Mouse (Mus musculus) Muller cell, postnatal 12 days (primary cell): ENCODE measurements around the gene Bok.

Experiments
- DNase-seq: peaks from one replicate; pipeline ENCODE4 v3.0.0-alpha.2; 2015; ENCODE audit errors: inconsistent ontology term

Gene Bok

DNA sequence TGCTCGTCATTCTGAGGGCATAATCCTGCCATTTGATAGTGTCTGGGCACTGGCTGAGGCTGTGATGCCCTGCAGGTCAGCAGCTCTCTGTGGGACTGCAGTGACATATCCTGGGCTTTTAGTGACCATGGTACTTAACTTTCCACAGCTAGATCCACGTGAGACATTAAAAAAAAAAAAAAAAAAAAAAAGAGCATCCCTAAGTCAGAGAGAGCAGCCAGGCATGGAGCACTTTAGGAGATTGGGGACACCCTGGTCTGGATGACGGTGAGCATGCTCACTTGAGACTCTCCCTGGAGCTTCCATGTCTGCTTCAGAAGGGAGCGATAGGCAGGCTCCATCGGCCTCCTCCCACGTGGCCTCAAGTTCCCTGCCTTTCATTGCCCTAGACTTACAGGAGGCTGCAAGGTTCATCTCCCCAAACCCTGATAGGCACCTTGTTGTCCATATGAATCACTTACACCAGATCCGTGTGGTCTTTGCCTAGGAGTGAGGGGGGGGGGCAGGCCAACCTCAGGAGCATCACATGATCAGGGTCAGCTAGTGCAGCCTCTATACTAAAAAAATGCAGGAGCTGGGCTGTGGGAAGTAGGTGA is 4.5 kb downstream of the Bok start:
- no peak for DNase-seq

DNA sequence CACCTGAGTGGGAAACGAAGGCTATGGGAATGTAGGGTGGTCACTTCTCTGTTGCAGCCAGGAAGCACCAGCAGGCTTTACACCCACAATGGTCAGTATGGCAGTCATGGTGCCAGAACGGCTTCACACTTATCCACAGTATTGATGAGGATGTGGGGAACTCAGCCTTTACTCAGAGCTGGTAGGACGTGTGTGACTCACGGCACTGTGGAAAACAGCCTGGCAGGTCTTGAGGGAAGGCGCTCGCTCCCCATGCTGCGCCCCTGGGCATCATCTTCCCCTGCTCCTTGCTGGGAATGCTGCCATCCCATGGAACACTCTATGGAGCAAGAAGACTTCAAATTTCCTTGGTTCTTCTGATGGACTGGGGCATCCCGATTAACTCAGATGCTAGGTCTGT is 5.6 kb downstream of the Bok start:
- no peak for DNase-seq

DNA sequence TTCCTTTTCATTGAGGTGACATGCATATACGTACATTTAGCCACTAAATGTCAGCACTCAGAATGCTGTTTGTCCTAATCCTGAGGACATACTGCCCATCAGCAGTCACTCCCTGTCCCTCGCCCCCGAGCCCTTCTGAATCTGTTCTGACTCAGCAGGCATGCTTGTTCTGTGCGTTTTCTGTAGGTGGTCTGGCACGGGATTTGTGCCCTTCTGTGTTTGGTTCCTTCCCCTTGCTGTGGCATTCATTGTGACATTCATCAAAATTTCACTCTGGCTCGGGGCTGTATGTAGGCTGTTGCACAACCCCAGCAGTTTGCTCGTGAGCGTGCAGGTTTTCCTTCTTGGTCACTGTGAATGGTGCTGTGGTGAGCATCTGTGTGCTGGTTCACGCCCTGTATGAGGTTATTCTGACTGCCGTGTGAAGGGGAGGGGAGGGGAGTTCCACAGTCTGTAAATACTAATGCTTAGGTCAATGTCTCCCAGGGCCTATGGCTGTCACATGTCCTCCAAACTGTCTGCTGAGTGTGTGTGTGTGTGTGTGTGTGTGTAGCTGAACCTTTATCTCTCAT is 6.4 kb downstream of the Bok start:
- no peak for DNase-seq

DNA sequence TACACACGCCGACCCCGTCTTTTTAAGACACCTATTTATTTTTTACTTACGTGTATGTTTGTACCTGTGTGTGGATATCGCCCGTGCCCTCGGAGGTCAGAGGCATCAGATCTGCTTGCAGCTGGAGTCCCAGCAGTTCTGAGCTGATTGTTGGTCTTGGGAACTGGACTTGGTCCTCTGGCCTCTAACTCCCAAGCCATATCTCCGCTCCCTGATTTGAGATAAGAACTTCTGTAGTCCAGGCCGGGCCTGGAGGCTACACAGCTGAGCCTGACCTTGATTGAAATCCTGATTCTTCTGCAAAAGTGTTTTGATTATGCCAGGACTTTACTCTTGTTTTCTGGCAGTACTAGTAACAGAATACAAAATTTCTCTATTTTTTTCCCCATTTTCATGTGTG is 7.3 kb downstream of the Bok start:
- DNase-seq = no peak

- no peak for DNase-seq
These were observed 8.0 kb downstream of the Bok start for GRCm38 (mm10) chr1:93693502-93693901.

GRCm38 (mm10) chr1:93693943-93694342 is 8.5 kb downstream of the Bok start:
- no peak for DNase-seq

DNA sequence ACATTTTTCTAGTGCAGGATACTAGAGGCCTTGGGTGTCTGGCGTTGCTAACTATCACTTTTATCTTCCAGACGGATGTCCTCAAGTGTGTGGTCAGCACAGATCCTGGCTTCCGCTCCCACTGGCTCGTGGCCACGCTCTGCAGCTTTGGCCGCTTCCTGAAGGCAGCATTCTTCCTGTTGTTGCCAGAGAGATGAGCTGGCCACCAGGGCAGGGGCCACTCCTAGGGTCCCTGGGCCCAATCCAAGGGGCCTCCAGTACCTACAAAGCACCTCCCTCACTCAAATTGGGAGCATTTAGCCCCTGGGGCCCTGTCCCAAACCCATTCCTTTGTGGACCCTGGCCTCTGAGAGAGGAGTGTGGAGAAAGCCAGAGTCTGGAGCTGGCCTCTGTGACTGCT is 9.5 kb downstream of the Bok start:
- DNase-seq = peak; percentile 28

DNA sequence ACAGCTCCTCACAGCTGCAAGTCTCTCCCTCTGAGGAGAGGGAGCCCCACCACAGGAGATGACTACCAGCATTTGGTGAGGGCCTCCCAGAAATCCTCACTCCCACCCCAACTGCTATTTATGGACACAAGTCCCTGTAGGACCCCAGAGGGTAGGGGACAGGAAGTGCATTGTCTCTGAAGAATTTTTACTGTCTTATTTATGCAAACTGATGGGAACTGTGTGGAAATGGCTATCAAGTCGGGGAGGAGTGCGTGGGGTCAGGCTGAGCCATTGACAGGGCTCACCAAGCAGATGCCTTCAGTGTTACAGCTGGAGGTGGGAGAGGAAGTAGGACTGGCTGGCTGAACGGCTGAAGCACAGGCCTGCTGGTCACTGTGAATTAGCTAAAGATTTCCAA is 11.9 kb downstream of the Bok start:
- no peak for DNase-seq

GRCm38 (mm10) chr1:93699159-93699558 is 13.7 kb downstream of the Bok start:
- DNase-seq = no peak

DNA sequence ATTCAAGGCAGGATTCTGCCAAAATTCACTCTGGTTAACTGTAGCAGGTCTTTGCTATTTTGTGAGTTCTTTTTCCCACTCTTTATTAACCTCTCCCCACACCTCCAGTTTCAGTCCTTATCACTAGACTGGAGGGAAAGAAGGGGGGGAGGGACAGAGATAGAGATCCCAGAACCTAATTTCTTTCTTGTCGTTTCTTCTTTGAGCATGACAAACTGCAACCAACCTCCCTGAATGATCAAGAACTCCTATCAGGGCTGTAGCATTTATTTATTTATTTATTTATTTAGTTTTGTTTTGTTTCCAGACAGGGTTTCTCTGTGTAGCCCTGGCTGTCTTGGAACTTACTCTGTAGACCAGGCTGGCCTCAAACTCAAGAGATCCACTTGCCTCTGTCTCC is 16.6 kb downstream of the Bok start:
- no peak for DNase-seq

GRCm38 (mm10) chr1:93703472-93704048 is 18.1 kb downstream of the Bok start:
- DNase-seq = no peak

- no peak for DNase-seq
These were observed 18.9 kb downstream of the Bok start for GRCm38 (mm10) chr1:93704341-93704740.

DNA sequence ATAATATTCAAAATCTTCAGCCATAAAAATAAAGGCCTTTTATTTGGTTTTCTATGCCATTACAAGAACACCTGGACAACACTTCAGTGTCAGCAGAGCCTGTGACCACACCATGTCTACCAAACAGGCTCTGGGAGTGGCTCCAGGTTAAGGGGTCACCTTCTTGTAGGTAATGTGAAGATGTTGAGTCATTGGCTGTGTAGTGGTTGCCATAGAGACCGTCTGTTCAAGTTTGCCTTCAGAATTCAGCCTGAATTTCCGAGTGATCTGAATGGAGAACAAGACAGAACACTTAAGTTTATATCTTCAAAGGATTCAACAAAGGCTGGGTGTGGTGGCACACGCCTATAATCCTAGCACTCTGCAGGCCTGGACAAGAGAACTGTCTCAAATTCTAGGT is 19.9 kb downstream of the Bok start:
- no peak for DNase-seq

DNA sequence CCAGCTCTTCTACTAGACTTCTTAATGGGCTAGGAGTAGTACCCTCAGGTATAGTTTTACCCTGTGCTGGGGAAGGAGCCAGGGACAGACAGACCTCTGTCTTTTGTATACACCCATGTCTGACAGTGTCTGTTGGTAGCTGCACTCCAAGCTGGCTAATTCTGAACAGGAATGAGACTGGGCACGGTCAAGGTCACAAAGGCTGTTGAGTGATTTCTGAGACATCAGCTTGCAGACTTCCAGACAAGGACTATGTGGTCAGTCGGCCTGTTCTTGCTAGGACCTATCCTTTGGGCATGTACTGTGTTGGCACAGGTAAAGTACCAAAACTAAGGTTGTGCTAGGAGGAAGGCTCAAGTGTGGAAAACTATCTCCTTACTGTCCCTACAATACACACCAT is 30.7 kb downstream of the Bok start:
- DNase-seq = no peak

DNA sequence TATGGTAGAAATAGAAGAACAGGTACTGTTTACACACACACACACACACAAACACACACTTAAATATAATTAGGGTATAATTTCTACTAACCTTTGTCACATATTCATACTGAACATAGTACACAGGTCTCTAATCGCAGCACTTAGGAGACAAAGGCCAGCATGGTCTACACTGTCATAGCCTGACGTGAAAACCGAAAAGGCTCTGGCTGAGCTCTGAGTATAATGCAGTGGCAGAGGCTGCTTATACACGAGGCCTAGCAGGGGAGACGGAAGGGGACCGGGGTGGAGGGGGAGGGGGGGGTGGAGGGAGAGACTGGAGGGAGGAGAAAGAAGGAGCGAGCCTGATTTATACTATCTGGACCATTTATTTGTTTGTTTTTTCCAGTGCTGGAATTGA is 36.1 kb downstream of the Bok start:
- no peak for DNase-seq

- no peak for DNase-seq
These were observed 39.2 kb downstream of the Bok start for GRCm38 (mm10) chr1:93724623-93725022.

DNA sequence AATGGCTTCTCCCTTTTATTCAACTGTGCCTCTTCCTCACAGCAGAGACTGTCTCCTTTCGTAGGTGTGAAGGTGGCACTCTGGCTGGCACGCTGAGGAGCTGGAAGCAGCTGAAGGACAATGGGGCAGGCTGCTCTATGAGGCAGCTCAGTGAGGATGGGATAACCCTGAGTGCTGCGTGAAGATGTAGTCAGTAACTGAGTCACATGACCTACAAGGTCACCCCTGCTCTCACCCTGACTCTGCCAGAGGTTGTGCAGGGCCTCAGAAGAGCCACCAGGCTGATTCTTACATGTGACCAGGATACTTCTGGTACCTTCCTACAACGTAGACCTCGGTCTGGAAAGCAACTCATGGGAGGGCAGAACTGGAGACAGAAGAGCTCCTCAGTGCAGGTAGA is 40.2 kb downstream of the Bok start:
- DNase-seq = peak; percentile 7

- peak; percentile 52 for DNase-seq
These were observed 40.7 kb downstream of the Bok start for GRCm38 (mm10) chr1:93726116-93726515.

DNA sequence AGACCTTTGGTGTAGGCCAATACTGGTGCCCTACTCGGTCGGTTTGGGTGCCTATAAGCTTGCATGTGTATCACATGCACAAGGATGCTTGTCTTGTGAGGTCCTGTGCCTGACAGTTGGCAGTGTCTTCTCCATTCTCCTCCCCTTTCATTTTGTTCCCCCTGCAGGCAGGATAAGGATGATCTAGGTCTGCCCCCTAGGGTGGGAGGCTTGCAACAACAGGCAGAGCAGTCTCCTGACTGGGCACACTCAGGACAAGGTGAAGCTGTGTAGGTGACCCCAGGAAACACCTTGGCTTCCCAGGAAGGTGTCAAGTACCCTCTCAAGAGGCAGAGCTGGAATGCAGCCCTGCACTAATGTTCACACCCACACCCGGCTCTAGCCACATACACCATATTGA is 41.5 kb downstream of the Bok start:
- peak; percentile 22 for DNase-seq

GRCm38 (mm10) chr1:93731103-93731502 is 45.6 kb downstream of the Bok start:
- DNase-seq = no peak

DNA sequence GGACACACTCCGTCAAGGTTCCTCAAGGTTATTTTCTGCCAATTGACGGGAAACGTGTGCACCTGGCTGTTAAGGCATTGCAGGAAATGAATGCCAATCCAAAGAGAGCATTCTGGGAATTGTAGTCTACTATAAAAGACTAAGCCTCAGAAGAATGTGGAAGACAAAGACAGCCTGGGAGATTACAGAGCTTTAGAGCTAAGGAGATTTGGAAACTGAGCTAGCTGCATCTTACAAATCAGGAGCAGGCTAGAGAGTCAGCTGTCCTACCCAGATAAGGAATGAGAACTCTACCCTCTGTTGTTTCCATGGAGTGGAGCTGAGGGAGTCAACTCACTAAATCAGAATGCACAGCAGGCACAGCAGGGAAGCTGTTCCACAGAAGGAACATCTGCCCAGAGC is 46.4 kb downstream of the Bok start:
- peak; percentile 18 for DNase-seq

GRCm38 (mm10) chr1:93735859-93736258 is 50.4 kb downstream of the Bok start:
- DNase-seq = no peak

DNA sequence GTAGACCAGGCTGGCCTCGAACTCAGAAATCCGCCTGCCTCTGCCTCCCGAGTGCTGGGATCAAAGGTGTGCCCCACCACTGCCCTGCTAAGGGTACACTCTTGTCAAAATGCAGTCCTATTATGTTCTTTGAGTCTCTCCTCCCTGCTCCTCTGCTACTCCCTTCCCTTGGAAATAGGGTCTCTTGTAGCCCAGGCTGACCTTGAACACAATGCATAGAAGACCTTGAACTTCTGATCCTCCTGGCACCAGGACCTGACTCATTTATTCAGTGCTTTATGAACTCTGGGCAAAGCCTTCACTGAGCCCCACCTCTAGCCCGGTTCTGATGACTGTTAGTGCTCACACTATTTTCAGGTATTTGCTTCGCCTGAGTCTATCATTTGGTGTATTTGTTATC is 52.3 kb downstream of the Bok start:
- no peak for DNase-seq

DNA sequence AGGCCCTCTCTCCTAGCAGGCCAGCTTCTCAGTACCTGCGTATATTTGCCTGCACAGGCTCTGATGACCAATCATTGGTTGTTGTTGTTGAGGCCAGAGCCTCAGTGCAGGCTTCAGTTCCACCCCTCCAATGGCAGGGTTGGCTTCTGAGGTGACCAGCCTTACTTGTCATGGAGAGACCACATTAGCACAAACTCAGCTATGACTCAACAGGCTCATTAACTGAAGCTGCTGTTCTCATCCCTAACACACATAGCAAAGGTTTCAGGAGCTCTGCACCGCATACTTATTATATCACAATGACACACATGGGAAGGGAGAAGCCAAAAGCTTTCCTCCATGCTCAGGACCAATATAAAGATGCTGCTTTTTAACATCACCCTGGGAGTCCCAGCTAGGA is 55.2 kb downstream of the Bok start:
- DNase-seq = peak; percentile 25
